Mouse (Mus musculus) T-helper 17 cell (primary cell): ENCODE measurements around the gene Ifna7.

Source experiments
- in situ Hi-C, 2 experiments: fragments of 300-600 bp; cut with MboI, MseI; formaldehyde crosslinking; loops; 1 replicate in 1 of 2; 2 replicates in 1 of 2; pipeline ENCODE4 v1.15.1; 2025; ENCODE audit warnings: high pct_unique_total_duplicates in 2 of 2

Ifna7 gene

GRCm38 (mm10) chr4:88838828-88839227 lies 22.8 kb downstream of the Ifna7 start:
- in situ Hi-C loops: no loop called here

GRCm38 (mm10) chr4:88840058-88840457 lies 24.0 kb downstream of the Ifna7 start:
- in situ Hi-C loops: no loop called here

- in situ Hi-C loops: no loop called here
Measured at GRCm38 (mm10) chr4:88841438-88841911, 25.4 kb downstream of the Ifna7 start, which contains the start of gene Ifna4. Gene Ifna4 (plus strand): TSS chr4:88841861.

GRCm38 (mm10) chr4:88845334-88845733 lies 29.3 kb downstream of the Ifna7 start:
- in situ Hi-C loops: no loop called here

GRCm38 (mm10) chr4:88849698-88850097 lies 33.7 kb downstream of the Ifna7 start, which contains the start of gene Ifna1:
Gene Ifna1 (plus strand): TSS chr4:88850087.
- in situ Hi-C loops: no loop called here

- in situ Hi-C loops: no loop called here
Measured at GRCm38 (mm10) chr4:88851026-88851763, 35.2 kb downstream of the Ifna7 start.

- in situ Hi-C loops: no loop called here
Measured at GRCm38 (mm10) chr4:88859214-88859613, 43.2 kb downstream of the Ifna7 start.

GRCm38 (mm10) chr4:88863309-88863708 lies 47.3 kb downstream of the Ifna7 start:
- in situ Hi-C loops: loop anchor here in 1 of 2 experiments (10.0 kb wide), 1 partner anchor 79 kb away; the partner anchor contains the start of genes Gm13276, Gm13277 and Ifnz

GRCm38 (mm10) chr4:88864599-88864998 lies 48.6 kb downstream of the Ifna7 start:
- in situ Hi-C loops: loop anchor here in 1 of 2 experiments (10.0 kb wide), 1 partner anchor 80 kb away; the partner anchor contains the start of genes Gm13276, Gm13277 and Ifnz

GRCm38 (mm10) chr4:88865011-88865569 lies 49.1 kb downstream of the Ifna7 start:
- in situ Hi-C loops: loop anchor here in 1 of 2 experiments (5.0 to 10.0 kb wide), 2 partner anchors 80 to 657 kb away; partner anchors contain the start of genes Gm13276, Gm13277 and Ifnz
